Mouse (Mus musculus): ENCODE data around the gene Utrn.
A peak's percentile ranks its signal among the peaks of the same experiment; 100 is the strongest.

The Utrn gene

DNA sequence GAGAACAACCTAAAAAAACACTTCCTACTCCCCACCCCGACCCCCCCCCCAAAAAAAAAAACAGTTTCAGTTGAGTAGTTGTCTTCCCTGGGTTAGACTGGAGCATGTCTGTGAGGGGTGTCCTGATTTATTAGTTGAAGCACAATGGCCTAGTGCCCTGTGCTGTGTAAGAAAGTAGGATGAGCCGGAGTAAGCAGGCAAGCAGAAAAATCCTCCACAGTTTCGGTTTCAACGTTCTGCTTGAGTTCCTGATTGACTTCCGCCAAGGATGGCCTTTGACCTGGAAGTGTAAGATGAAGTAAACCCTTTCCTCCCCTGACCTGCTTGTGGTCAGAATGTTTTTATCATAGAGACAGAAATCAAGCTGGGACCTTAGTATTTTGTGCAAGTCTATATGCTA is 277.2 kb downstream of the Utrn start:
- DNase-seq (ENCODE audit: low spot score) = no peak

GRCm38 (mm10) chr10:12588051-12588450 is 281.1 kb downstream of the Utrn start:
- no peak for DNase-seq (ENCODE audit: low spot score)

GRCm38 (mm10) chr10:12587318-12587717 is 281.8 kb downstream of the Utrn start:
- no peak for DNase-seq (ENCODE audit: low spot score)

DNA sequence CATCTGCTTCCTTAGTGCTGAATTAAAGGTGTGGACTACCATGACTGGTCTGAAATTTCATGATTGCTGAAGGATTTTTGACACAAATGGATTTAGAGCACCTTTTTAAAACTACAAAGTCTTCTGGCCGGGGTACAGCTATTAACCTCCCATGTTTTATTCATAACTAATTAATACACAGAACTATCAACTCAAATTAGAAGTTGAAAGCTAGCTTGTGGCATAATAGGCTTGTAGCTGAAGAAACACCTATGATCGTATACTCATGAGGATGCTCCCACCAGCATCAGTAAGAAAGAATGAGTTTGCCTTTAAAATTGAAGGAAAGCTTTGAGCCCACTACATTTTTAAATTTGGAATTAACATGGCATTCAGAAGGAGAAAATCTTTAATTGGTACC is 282.3 kb downstream of the Utrn start:
- no peak for DNase-seq (ENCODE audit: low spot score)

- DNase-seq (ENCODE audit: low spot score) = no peak
These were observed 283.0 kb downstream of the Utrn start for GRCm38 (mm10) chr10:12586200-12586599.

DNA sequence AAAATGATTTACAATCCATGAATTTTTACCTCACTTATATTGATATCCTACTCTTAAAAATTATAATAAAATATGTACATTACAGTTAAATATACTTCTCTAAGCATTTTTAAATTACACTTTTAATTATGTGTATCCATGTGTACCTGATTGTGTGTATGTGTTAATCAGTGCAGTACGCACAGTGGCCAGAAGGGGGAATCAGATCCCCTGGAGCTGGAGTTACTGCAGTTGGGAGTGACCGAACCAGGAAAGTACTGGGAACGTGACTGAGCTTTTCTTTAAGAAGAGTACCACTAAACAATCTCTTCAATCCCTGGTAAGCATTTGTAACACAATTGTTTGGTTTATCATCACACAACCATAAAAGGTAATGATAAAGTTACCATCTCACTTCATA is 285.7 kb downstream of the Utrn start:
- DNase-seq (ENCODE audit: low spot score) = no peak

DNA sequence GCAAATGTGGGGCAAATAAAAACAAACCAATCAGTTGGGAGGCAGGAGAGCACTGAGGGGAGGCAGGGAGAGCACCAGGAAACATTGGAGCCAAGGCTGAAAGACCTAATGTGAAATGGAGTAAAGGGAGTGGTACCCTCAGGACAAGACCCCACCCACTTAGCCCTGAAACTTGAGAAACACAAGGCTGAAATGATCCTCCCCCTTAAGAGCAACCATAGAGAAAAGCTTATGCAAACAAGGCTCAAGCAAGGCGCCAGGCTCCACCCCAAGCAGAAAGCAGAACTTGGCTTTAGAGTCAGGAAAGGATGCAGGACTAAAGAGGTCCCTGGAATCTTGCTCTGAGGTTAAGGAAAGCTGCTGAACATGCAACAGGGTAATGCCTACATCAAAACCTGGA is 290.1 kb downstream of the Utrn start:
- peak; percentile 15 for DNase-seq (ENCODE audit: low spot score)

- no peak for DNase-seq (ENCODE audit: low spot score)
These were observed 293.2 kb downstream of the Utrn start for GRCm38 (mm10) chr10:12575849-12576435.

- no peak for DNase-seq (ENCODE audit: low spot score)
These were observed 294.4 kb downstream of the Utrn start for GRCm38 (mm10) chr10:12574760-12575159.

GRCm38 (mm10) chr10:12573601-12574000 is 295.6 kb downstream of the Utrn start:
- DNase-seq (ENCODE audit: low spot score) = no peak

- no peak for DNase-seq (ENCODE audit: low spot score)
These were observed 296.4 kb downstream of the Utrn start for GRCm38 (mm10) chr10:12572759-12573158.

GRCm38 (mm10) chr10:12564425-12564824 is 304.7 kb downstream of the Utrn start:
- DNase-seq (ENCODE audit: low spot score) = no peak

DNA sequence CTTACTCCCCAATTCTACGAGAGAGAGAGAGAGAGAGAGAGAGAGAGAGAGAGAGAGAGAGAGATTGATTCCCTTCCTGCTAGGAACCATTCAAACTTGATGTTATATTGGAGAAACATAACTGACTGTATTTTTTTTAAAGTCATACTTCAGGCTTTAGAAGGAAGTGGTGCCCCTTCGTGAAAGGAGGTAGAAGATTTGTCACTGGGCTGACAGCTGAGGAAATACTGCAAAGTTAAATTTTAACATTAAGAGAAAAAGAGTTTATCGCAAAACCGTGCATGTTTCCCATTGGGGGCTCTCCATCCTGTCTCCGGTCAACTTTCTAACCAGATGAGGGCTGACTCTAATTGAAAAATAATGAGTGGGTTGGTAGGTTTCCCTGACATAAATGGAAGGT is 310.4 kb downstream of the Utrn start:
- DNase-seq (ENCODE audit: low spot score) = no peak

GRCm38 (mm10) chr10:12554090-12554718 is 315.0 kb downstream of the Utrn start:
- DNase-seq (ENCODE audit: low spot score) = no peak

DNA sequence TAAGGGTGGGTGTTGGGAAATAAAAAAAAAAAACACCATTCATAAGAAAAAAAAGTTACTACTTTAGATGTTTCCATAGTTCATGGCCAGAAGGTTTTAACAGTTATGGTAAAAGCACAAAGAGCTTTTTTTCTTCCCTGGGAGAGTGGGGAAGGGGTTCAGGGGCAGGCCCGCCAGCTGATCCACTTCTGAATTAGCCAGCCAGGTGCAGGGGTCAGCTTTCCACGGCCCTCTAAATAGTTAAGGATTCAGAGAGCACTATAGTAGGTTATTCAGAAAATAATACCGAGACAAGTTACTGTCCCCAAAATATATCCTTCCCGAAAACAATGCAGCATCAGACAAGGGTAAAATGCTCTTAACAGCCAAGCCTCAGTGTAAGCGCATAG is 316.3 kb downstream of the Utrn start:
- DNase-seq (ENCODE audit: low spot score) = no peak

DNA sequence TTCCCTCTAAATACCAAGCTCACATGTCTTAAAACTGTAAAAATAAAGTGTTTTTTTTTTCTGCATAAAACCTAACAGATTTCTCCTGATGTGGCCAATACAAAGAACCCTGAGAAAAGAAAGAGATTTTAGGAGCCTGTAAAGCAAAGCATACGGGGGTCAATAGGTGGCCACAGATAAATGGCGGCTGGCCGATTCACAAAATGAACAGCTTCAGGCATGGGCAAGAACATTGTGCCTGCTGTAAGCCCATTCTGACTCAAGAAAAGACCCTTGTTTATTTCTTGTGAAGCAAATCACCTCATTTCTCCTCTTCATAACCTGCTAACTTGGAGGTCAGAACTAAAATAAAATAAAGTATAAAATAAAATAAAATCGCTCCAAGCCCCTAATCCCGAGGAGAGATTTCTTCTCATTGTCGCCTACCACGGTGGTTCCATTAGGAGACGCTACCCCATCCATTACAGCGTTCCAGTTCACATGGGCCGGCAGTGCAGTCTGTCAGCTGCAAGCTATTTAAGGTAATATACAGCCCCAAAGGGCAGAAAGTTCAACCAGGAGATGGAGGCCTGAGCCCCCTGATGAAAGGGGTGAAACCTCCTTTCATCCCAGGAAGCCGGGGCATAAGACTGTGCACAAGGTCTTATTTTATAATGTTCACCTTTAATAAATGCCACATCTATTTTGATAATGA is 316.8 kb downstream of the Utrn start:
- peak; percentile 24 for DNase-seq (ENCODE audit: low spot score)

- DNase-seq (ENCODE audit: low spot score) = no peak
These were observed 317.4 kb downstream of the Utrn start for GRCm38 (mm10) chr10:12551735-12552134.

GRCm38 (mm10) chr10:12549945-12550540 is 319.1 kb downstream of the Utrn start:
- DNase-seq (ENCODE audit: low spot score) = no peak

- no peak for DNase-seq (ENCODE audit: low spot score)
These were observed 319.9 kb downstream of the Utrn start for GRCm38 (mm10) chr10:12549261-12549660.

DNA sequence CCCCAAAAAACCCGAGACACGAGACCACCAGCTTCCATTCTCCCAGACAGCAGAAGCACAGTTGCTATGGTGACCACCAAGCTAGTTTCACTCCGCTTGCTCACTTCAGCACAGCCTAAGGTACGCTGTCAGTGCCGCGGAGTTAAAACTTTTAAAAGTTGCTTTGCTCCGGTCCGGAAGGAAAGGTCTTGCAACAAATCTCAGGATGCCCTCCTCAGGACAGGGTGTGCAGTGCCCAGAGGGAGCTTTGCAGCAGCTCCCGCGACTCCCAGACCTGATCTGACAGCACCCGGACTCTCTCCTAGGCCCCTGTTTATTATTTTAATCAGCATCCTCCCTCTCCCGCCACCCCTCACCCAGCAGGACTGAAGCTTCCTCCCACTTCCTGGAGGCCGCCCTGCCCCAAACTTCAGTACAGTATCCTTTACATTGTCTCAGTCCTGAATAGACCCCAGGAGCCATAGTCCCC is 320.5 kb downstream of the Utrn start:
- peak; percentile 32 for DNase-seq (ENCODE audit: low spot score)

DNA sequence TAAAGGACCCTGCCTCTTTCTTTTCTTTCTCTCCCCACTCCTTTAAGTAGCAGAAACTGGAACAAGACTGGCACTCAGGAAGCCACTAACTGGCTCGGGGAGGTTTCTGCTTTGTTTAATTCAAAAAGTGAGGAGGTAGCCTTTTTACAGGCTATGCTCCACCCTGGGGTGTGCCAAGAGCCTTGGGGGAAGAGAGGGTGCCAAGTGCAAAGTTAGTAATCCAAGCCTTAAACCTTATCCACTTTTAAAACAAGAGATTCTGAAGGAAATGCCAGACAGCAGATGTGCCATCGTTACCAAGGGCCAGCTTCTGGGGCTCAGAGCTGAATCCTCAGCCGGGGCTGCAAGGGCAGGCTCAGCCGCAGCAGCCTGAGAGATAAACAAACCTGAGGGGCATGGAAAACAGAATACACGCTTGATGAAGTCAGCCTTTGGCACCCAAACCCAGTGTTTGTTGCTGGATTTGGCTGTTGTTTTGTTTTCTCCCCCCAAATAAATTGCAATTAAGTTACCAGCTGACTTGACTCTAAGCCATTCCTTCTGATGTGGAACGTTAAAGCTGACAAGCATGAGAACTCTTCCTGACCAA is 322.0 kb downstream of the Utrn start:
- no peak for DNase-seq (ENCODE audit: low spot score)

- no peak for DNase-seq (ENCODE audit: low spot score)
These were observed 323.7 kb downstream of the Utrn start for GRCm38 (mm10) chr10:12545440-12545839.

- no peak for DNase-seq (ENCODE audit: low spot score)
These were observed 327.4 kb downstream of the Utrn start for GRCm38 (mm10) chr10:12541757-12542156.
